Mouse (Mus musculus) liver, adult 2 months (tissue): ENCODE data around the gene Agrn.

Source experiments
- CTCF ChIP-seq: fragments of 200-500 bp; IDR thresholded peaks from 2 replicates; pipeline ENCODE4 v1.5.1; 2011; ENCODE audit warnings: low read depth, low read length, control low read depth
- POLR2A ChIP-seq: fragments of 200-500 bp; IDR thresholded peaks from 2 replicates; pipeline ENCODE4 v1.6.1; 2011; ENCODE audit warnings: low read length, control low read depth; ENCODE audit not compliant: insufficient read depth; ENCODE audit errors: extremely low read depth

GRCm38 (mm10) chr4:156185950-156186850 lies 11.1 kb downstream of the Agrn start:
- TF ChIP-seq CTCF (no peak), POLR2A (no peak)
